Mouse (Mus musculus) kidney, postnatal 10 days (tissue): ENCODE measurements around the gene Hpd.
A peak's percentile ranks its signal among the peaks of the same experiment; 100 is the strongest.

ENCODE experiments used
- DNase-seq: peaks from one replicate; pipeline ENCODE4 v3.0.0; 2021; ENCODE audit warnings: mixed read lengths

Hpd gene

GRCm38 (mm10) chr5:123146357-123146756 lies 36.2 kb downstream of the Hpd start:
- DNase-seq: no peak

- DNase-seq: no peak
Observed at GRCm38 (mm10) chr5:123144746-123145590, 37.6 kb downstream of the Hpd start.

- no peak for DNase-seq
Observed at GRCm38 (mm10) chr5:123143971-123144745, 38.4 kb downstream of the Hpd start.

- DNase-seq: peak; percentile 67
Observed at GRCm38 (mm10) chr5:123143251-123143970, 39.1 kb downstream of the Hpd start.

GRCm38 (mm10) chr5:123142161-123143157 lies 40.1 kb downstream of the Hpd start, which contains the start of gene Setd1b:
Gene Setd1b (plus strand): TSS chr5:123142193.
- DNase-seq: peak; percentile 75

- peak; percentile 74 for DNase-seq
Observed at GRCm38 (mm10) chr5:123141555-123142160, 40.9 kb downstream of the Hpd start.

GRCm38 (mm10) chr5:123140694-123141554 lies 41.6 kb downstream of the Hpd start:
- DNase-seq: peak; percentile 95

GRCm38 (mm10) chr5:123139722-123140627 lies 42.6 kb downstream of the Hpd start:
- peak; percentile 41 for DNase-seq

GRCm38 (mm10) chr5:123138953-123139721 lies 43.4 kb downstream of the Hpd start:
- DNase-seq: peak; percentile 89

- peak; percentile 85 for DNase-seq
Observed at GRCm38 (mm10) chr5:123138230-123138911, 44.2 kb downstream of the Hpd start.

GRCm38 (mm10) chr5:123137910-123138229 lies 44.7 kb downstream of the Hpd start:
- no peak for DNase-seq

GRCm38 (mm10) chr5:123137044-123137909 lies 45.2 kb downstream of the Hpd start:
- DNase-seq: peak; percentile 93

GRCm38 (mm10) chr5:123136361-123137043 lies 46.0 kb downstream of the Hpd start:
- peak; percentile 96 for DNase-seq

GRCm38 (mm10) chr5:123135471-123136360 lies 46.8 kb downstream of the Hpd start:
- peak; percentile 93 for DNase-seq

- no peak for DNase-seq
Observed at GRCm38 (mm10) chr5:123134875-123135382, 47.6 kb downstream of the Hpd start.
